Mouse (Mus musculus): ENCODE measurements around the gene Gm11627. TPM values are rescaled to one million over a fixed set of nuclear protein-coding genes. Genes with fewer than 3 reads are reported as not detected.

Gene Gm11627
- polyA plus RNA-seq (2012; rRNA removed; ENCODE audit: low replicate concordance), result 3.0 and 6.1 TPM in 2 replicates

DNA sequence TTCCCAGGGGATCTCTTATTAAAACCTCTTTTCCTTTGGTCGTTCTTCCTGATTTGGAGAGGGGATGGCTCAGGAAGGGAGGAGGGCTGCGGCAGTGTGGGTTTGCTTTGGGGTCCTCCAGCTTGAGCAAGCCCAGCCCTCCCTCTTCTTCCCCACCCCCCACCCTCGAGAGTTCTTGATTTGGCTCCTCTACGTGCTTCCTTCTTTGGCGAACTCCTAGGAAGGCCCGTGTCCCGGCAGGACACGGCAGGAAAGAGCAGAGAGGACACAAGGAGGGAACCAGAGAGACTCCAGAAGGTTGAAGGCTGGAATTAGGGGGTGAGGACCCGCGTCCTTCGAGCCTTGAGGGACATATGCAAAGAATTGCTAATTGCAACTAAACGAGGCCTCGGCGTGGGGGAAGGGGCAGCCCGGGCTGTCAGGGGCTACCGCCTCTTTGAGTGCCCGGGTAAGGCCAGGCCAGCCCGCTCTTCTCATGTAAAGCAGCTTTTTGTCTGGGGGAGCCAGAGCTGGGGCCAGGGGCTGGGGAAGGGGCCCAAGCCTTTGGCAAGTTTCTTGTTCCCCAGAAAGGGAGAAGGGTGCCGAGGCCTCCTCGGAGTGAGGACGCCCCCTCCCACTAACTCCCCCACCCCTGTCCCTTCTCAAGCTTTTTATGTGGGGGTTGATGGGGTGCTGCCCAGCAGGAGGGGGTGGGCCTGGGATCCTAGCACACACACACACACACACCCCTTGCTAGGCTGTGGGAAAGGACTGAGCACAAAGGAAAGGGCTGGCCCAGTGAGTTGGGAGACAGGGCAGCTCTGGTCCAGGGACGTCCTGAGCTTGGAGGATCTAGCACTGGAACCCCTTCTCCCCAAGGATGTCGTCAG lies at the start of gene Gm11627:
TSS of gene Gm11627 (minus strand) at position 297 of the 869 bp plus-strand sequence.

GRCm38 (mm10) chr11:102604010-102604584 lies 24.8 kb upstream of the Gm11627 start, which contains the start of gene Fzd2:
TSS of gene Fzd2 (plus strand) at chr11:102604396.

DNA sequence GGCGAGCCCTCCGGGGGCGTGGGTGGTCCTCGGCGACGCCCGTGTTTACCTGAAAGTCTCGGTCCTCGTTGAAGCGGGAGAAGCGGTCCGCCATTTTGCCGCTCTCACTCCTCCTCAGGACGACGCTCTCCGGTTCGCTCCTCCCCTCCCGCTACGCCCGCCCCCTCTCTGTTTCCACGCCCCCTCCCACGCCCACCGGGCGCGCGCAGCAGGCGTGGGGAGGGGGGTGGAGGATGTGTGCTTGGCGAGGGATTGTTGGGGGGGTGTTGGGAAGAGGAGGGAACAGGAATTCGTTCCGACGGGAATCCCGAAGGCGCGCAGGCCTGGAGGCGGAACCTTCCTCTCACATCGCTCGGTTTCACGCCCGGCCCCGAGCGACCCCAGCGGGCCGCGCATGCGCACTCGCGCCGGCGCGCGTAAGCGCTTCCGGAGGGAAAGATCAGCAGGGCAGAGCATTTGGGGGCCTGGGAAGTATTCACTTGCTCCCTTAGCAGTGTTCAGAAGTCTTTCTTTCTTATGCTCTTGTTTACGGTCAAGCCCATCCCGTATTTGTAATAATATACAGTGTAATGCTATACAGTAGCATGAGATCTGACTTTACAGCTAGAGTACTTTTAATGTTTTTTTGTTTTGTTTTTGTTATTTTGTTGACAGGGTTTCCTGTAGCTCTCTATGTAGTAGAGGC lies 23.1 kb downstream of the Gm11627 start, which contains the start of gene Gpatch8:
TSS of gene Gpatch8 (minus strand) at position 362 of the 685 bp plus-strand sequence.

Other genes with a start within 250 kb of the Gm11627 start
- gene Slc4a1, start 213.3 kb downstream of the Gm11627 start, polyA plus RNA-seq (2012; rRNA removed; ENCODE audit: low replicate concordance), result 0.08 and 0.10 TPM in 2 replicates
- 0.83 and 3.7 TPM in 2 replicates for gene Rundc3a, start 186.1 kb downstream of the Gm11627 start, polyA plus RNA-seq (2012; rRNA removed; ENCODE audit: low replicate concordance)
- 493 and 498 TPM in 2 replicates for gene Slc25a39, start 171.5 kb downstream of the Gm11627 start, polyA plus RNA-seq (2012; rRNA removed; ENCODE audit: low replicate concordance)
- gene Grn, start 149.1 kb downstream of the Gm11627 start, polyA plus RNA-seq (2012; rRNA removed; ENCODE audit: low replicate concordance), result 332 and 384 TPM in 2 replicates
- 10.4 and 71.8 TPM in 2 replicates for gene Fam171a2, start 131.8 kb downstream of the Gm11627 start, polyA plus RNA-seq (2012; rRNA removed; ENCODE audit: low replicate concordance)
- 5.7 and 10.0 TPM in 2 replicates for gene Itga2b, start 109.3 kb downstream of the Gm11627 start, polyA plus RNA-seq (2012; rRNA removed; ENCODE audit: low replicate concordance)
- gene Gpatch8, start 23.1 kb downstream of the Gm11627 start, polyA plus RNA-seq (2012; rRNA removed; ENCODE audit: low replicate concordance), result 12.9 and 19.4 TPM in 2 replicates
- 14.0 and 112 TPM in 2 replicates for gene Fzd2, start 24.9 kb upstream of the Gm11627 start, polyA plus RNA-seq (2012; rRNA removed; ENCODE audit: low replicate concordance)
- not detected in 2 replicates for gene Meioc, start 84.3 kb upstream of the Gm11627 start, polyA plus RNA-seq (2012; rRNA removed; ENCODE audit: low replicate concordance)
- gene Ccdc43, start 118.3 kb upstream of the Gm11627 start, polyA plus RNA-seq (2012; rRNA removed; ENCODE audit: low replicate concordance), result 9.4 and 9.5 TPM in 2 replicates
- gene Adam11, start 182.0 kb upstream of the Gm11627 start, polyA plus RNA-seq (2012; rRNA removed; ENCODE audit: low replicate concordance), result 4.0 and 13.2 TPM in 2 replicates
- gene Gjc1, start 240.2 kb upstream of the Gm11627 start, polyA plus RNA-seq (2012; rRNA removed; ENCODE audit: low replicate concordance), result 26.2 and 29.0 TPM in 2 replicates